Mouse (Mus musculus): ENCODE data around the gene Rabac1. TPM values are rescaled to one million over a fixed set of nuclear protein-coding genes. Genes with fewer than 3 reads are reported as not detected.

Rabac1 gene
- total RNA-seq, 2 experiments from 2014 or later = 11.0 to 35.0 TPM

DNA sequence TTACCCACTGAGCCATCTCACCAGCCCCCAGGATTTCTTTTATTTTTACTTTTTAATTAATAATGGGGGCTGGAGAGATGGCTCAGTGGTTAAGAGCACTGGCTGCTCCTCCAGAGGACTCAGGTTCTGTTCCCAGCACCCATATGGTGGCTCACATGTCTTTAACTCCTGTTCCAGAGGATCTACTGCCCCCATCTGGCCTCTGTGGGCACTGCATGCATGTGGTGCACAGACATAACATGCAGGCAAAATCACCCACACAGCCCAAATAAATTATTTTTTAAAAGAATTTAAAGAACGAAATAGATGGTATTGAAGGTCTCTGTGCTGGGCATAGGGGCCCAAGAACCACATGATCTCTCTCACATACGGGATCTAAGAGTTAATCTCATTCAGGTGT lies 11.8 kb upstream of the Rabac1 start:
- ATAC-seq (replicated peaks; ENCODE audit: low FRiP score, poor library complexity, severe bottlenecking) = no peak

DNA sequence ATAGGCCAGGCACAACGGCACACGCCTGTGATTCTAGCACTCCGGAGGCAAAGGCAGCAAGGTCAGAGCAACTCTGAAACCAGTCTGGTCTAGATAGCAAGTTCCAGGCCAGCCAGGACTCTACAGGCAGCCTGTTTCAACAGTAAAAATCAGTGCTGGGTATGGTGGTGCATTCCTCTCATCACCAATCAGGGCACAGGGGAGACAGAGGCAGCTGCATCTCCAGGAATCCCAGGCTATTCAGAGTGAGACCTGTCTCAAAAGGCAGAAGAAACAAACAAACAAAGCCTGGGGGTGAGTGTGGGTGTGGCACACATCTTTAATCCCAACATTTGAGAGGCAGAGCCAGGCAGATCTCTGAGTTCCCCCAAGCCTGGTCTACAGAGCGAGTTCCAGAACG lies 10.8 kb upstream of the Rabac1 start:
- no peak for ATAC-seq (replicated peaks; ENCODE audit: low FRiP score, poor library complexity, severe bottlenecking)

DNA sequence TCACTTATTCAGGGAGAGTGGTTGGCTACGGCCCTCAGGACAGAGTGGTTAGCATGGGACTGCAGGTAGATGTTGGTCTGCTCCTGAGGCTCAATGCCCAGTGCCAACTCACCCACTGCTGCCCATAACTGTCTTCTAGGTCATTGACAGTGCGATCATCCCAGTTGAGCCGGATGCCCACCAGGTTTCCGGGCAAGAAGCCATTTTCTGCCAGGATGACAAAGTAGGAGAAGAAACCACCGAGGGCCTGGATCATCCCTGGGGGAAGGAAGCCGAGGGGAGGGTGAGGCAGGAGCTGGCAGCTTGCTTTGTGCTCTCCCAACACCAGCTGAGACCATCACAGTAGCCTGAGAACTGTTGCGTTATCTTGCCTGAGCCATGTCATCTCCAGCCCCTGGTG lies 7.9 kb upstream of the Rabac1 start:
- ATAC-seq (replicated peaks; ENCODE audit: low FRiP score, poor library complexity, severe bottlenecking) = no peak

DNA sequence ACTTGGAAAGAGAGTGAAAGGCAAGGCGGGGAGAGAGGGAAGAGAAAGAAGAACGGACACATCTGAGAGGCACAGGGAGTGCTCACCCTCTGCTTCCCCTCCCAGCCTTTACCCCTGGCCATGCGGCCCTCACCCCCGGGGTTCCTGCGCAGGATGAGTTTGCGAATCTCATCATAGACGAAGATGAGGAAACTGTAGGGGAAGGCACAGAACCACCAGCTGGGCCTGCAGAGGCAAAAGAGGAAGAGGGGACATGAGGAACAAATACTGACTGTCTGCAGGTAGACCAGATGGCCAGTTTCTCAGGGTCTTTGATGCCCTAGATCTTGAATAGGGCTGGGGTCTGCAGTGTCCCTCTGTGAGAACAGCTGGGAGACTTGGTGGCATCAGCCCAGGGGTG lies 6.2 kb upstream of the Rabac1 start:
- ATAC-seq (replicated peaks; ENCODE audit: low FRiP score, poor library complexity, severe bottlenecking) = no peak

DNA sequence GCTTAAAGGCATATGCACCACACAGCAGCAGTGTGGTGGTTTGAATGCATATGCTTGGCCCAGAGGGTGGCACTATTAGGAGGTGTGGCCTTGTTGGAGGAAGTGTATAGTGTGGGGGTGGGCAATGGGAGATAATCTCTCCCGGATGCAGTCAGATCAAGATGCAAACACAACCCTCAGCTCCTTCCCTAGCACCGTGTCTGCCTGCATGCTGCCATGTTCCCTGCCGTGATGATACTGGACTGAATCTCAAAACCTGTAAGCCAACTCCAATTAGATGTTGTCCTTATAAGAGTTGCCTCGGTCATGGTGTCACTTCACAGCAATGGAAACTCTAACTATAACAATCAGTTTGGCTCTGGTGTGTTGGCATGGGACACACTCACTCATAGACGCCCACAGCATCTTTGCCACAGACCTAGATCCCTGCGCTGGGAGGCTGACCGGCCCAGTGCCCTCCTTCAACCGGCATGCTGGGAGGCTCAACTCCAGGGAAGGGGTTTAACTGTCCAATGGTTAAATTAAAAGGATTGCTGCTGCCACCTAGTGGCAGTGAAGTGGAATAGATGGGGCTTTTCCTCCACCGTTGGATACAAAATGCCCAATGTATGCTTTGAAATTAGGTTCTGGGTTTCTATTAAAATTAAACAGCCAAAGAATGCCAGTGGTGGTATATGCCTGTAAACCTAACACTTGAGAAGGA lies 2.5 kb upstream of the Rabac1 start:
- no peak for ATAC-seq (replicated peaks; ENCODE audit: low FRiP score, poor library complexity, severe bottlenecking)

DNA sequence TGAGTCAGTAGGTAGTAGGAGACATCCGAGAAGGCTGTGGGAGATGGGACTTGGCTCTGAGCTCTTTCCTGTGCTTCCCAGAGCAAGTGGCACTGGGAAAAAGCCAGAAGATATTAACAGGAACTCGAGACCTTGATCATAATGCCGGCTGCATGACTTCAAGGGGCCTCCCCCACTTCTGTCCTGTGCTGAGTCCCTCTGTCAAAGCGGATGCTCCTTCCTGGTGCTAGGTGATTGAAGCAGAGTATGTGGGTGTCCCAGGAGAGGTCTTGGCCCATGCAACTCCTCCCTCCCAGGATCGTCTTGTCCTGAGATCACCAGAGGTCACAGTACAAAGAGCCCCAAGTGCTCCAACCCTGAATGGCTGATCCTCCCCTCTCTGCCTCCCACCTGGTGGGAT lies 1.3 kb upstream of the Rabac1 start:
- no peak for ATAC-seq (replicated peaks; ENCODE audit: low FRiP score, poor library complexity, severe bottlenecking)

DNA sequence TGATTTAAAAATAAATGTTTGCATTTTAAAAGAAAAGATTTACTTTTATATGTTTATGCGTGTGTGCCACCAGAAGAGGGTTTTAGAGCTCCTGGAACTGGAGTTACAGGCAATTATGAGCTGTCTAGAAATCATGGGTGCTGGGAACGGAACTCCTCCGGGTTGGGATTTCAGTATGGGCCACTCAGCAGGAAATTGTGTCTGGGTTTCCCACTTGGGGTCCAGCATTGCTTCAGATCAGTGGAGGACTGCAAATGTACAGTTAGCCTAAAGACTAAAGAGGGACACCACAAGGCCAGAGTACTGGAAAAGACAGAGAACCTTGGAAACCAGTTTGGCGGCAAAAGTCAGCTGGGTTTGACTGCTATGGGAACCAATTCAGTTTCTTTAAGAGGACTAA lies 654 bp upstream of the Rabac1 start:
- no peak for ATAC-seq (replicated peaks; ENCODE audit: low FRiP score, poor library complexity, severe bottlenecking)

DNA sequence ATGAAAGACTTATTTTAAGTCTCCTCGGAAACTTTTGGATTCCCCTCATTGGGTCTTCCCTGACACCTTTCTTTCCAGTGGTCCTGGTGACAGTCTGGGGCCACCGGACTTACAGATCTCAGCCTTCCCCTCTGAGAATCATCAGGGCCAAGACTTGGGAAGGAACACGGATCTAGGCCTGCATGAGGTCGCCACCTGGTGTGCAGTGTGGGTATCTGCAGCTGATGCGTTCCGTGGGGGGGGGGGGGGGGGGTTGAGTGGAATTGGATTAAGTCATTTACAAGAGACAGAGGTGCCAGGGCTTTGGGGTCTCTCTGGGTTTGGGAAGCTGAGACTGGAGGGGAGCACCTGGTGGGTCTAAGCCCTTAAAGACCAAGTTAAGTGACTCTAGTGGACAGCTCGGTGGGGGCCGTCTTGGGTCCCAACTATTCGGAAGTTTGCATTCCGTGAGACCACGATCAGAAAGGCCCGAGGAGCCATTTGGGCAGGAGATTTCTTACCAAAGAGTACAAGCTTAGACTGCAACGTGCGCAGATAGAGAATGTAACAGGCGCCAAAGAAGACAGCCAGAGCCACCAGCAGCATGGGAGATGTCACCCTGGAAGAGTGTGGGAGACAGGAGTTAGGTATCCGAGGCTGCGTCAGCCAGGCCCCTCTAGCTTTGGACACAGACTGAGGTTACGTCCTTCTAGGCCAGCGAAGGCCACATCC lies 1.1 kb downstream of the Rabac1 start:
- peak; percentile 19; the same call in 1 of the 2 replicates for ATAC-seq (replicated peaks; ENCODE audit: low FRiP score, poor library complexity, severe bottlenecking)

DNA sequence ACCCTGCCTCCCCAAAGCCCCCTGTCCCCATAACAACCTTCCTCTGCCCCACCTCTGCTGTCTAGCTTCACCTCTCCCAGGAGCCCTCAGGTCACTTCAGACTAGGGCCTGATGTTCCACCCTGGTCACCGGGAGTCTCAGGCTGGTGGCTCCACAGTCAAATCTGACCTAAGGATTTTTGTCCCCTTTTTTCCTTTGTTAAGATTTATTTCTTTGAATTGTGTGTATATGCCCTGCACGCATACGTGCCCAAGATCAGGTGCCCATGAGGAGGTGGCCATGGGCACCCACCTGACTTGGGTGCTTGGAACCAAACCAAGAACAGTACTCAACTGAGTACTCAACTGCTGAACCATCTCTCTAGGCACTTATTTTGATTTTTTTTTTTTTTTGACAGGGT lies 2.2 kb downstream of the Rabac1 start:
- ATAC-seq (replicated peaks; ENCODE audit: low FRiP score, poor library complexity, severe bottlenecking) = no peak

DNA sequence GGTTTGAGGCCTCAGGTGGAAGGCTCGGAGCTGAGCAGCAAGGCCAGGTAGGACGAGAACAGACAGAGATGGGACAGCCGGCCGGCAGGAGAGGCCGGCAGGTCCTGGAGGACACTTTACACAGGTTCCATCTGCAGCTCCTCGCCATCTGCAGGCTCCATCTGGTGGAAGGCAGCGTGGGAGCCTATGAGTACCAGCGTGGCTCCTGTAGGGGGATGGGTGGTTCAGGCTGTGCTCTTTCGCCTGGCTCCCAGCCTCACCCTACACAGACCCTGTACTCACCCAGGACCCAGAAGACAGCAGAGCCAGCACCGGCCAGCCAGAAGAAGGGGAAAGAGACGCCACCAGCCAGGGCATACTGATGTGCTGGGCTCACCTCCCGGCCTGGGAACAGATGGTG lies 2.7 kb downstream of the Rabac1 start:
- no peak for ATAC-seq (replicated peaks; ENCODE audit: low FRiP score, poor library complexity, severe bottlenecking)

DNA sequence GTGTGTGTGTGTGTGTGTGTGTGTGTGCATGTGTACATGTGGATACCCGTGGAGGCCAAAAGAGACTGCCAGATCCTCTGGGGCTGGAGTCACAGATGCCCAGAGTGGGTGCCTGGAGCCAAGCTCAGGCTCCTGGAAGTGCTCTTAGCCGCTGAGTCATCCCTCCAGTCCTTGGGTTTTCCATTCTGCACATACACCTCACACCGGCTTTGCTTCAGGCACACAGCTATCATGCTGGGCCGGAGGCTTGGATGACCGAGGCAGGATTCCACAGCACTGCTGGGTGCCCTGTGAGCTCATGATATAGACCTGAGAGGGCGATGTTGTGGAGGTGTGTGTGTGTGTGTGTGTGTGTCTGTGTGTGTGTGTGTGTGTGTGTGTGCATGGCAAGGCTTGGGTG lies 4.1 kb downstream of the Rabac1 start:
- no peak for ATAC-seq (replicated peaks; ENCODE audit: low FRiP score, poor library complexity, severe bottlenecking)

DNA sequence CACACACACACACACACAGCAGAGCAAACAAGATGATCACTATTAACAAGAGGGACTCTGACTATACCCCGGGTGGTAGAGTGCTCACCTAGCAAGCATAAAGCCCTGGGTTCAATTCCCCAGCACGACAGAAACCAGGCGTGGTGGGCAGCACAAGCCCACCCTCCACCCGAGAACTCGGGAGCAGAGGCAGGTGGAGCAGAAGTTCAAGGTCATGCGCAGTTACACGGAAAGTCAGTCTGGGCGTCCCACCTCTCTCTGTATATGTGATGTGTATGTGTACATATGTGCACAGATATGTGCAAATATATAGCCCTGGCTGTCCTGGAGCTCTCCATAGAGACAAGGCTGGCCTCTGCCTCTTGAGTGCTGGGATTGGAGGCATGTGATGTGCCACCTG lies 4.6 kb downstream of the Rabac1 start:
- no peak for ATAC-seq (replicated peaks; ENCODE audit: low FRiP score, poor library complexity, severe bottlenecking)

DNA sequence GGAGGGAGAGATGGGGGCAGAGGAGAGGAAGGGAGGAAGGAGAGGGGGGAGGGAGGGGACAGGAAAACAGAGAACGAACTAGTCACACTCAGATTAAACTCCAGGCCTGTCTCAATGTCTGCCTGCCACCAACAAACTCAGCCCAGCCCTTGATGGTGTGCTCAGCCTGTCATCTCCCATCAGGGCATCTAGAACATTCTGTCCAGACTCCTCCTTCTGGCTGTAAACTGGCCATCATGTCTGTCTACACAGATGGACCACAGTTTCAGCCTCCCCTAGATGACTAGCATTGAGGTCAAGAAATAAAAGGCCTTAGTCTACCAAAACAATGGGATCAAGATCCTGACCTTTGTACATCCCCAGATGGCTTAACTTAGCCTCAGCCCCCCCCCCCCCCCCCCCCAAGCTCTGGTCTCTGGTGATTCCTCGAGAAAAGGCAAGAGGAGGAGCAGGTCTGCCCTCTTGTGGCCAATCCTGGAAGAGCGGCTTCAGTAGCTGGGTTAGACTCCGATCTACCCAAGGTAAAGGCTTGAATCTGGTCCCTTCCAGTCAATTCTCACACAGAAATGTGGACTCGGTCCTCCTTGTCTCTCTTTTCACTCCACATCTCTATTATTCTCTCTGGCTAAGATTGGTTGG lies 7.5 kb downstream of the Rabac1 start:
- ATAC-seq (replicated peaks; ENCODE audit: low FRiP score, poor library complexity, severe bottlenecking) = 0 out of 2 replicates have a peak, but pooled peaks have one; percentile 60

DNA sequence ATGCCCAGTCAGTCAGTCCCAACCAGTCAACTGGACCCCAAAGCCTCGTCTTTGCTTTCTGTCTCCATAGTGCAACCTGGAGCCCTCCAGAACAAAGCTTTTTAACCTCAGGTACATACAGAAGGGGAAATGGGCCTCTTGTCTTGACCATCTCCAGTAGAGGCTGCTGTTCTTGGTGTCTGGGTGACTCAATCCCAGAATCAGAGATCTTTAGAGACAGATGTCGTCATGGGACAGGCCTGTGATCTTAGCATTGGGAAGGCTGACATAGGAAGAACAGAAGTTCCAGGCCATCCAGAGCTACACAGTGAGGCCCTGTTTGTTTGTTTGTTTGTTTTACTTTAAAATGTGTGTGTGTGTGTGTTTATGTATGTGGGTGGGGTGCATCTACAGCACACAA lies 8.3 kb downstream of the Rabac1 start:
- no peak for ATAC-seq (replicated peaks; ENCODE audit: low FRiP score, poor library complexity, severe bottlenecking)

DNA sequence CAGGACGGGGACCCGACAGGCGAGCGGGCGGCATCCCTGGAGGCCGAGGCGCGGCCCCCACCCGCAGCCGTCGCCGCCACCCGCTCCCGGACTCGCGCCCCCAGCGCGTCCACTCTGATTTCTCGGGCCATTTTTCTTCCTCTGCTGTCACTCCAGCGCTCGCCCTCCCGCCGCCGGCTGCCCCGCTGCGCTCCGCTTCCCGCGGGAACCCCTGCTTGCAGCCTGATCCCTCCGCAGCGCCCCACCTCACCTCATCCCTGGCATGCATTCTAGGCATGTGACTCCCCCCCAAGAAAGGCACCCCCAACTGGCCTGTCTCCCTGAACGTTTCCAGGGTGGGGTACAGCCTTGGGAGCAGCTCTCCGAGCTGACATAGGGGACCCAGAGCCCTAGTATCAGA lies 17.3 kb downstream of the Rabac1 start:
- no peak for ATAC-seq (replicated peaks; ENCODE audit: low FRiP score, poor library complexity, severe bottlenecking)

DNA sequence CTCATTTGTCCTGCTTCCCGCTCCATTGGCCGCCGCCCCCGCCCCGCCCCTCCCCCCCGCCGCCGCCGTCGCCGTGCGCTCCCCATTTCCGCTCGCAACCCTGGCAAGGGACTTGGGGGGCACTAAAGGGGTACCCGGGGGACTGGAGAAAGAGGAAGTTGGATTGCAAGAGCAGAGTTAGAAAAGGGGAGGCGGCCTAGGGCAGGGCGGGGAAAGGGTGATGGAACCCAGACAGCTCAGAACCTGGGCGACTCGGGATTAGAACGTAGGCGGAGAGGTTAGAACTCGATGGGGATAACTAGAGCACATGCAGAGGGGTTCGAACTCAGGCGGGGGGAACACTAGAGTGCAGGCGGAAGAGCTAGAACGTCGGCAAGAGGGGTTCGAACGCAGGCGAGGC lies 18.1 kb downstream of the Rabac1 start:
- no peak for ATAC-seq (replicated peaks; ENCODE audit: low FRiP score, poor library complexity, severe bottlenecking)

DNA sequence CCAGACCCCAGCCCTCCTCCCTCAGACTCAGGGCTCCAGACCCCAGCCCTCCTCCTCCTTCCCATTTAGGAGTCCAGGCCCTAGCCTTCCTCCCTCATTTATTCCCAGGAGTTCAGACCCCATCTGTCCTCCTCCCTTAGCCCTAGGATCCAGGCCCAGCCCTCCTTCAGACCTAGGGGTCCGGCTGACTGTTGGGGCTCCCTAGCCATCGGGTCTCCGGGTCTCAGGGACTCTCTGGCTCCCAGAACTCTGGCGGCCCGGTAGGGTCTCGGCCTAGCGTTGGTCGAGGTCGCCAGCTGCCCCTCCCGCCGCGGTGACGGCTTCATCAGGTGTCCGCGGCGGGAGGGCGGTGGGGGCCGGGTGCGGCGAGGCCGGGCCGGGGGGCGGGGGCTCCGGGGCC lies 18.6 kb downstream of the Rabac1 start:
- ATAC-seq (replicated peaks; ENCODE audit: low FRiP score, poor library complexity, severe bottlenecking) = no peak

DNA sequence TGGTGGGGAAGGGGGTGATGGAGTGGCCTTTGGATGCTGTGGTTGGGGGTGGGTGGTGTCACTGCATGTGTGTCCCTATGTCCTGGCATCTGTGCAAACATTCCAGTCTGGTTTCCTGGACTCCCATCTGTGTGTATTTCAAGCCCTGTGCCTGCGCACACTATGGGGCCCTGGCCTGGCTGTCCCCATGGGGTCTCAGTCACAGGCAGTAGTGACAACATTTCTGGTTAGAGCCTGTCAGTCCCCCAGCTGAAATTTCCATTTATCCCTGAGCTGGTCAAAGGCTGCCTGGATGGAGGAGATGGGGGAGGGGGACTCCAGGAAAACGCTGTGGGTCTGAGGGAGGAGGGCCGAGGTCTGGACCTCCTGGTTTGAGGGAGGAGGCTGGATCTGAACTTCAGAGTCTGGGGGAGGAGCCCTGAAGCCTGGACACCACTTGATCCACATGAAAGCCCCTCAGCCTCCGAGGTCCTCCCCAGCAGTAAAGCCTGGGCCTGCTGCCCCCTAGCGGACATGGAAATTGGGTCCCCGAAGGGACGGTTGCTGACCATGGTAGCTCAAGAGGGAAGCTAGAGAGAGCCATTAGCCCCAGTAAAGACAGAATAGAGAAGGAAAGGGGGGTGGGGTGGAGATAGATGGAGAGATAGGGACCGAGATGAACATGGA lies 22.5 kb downstream of the Rabac1 start:
- peak; percentile 51; the same call in 1 of the 2 replicates for ATAC-seq (replicated peaks; ENCODE audit: low FRiP score, poor library complexity, severe bottlenecking)

DNA sequence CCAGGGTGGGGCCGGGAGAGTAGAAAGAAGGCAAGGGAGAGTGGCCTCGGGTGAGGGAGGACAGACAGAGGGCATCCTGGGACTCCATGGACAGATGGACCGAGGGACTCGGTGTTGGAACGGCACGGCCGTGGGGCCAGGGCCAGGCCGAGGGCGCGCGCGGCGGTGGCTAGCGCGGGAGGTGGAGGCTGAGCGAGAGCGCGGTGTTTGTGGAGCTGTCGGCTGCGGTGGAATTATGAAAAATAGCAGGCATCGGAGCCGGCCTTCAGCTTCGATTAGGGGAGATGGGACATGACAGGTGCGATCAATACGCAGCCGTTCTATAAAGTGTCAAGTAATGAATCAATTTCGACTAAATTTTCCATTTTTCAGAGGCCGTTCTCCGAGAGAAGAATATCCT lies 23.8 kb downstream of the Rabac1 start:
- no peak for ATAC-seq (replicated peaks; ENCODE audit: low FRiP score, poor library complexity, severe bottlenecking)

DNA sequence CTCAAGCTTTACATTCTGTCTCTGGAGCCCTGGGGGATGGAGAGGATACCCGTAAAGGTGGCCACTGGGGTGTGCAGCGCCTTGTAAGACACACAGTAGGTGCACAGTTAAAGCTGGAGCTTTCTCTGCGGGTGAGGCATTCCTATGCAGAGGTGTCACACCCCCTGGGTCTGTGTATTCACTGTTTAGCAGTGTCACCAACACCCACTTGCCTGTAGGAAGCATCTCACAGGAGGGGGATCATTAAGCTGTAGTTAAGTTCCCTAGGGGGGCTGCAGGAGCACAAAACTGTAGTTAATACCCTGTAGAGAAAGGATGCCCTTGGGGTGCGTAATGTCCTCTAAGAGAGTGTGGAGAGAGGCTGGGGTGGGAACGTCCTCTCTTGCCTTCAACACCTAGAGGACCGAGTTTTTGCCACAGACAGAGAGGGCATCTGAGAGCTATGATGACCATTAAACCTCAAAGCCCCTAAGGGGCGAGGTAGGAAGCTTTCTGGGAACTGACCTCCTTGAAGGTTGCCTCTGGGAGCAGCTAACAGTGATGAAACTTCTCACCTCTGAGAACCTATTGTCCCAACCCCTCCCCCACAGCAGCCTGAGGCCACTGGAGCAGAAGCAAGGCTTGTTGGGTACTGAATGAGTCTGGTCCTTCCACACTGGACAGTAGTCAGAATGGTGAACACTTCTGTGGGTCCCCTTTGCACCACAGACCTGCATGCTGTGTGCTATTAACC lies 25.1 kb downstream of the Rabac1 start:
- ATAC-seq (replicated peaks; ENCODE audit: low FRiP score, poor library complexity, severe bottlenecking) = no peak
